Mouse (Mus musculus) kidney, adult 10 weeks (tissue): ENCODE data around the gene F12. TPM values are rescaled to one million over a fixed set of nuclear protein-coding genes. Genes with fewer than 3 reads are reported as not detected.

Experiments
- polyA plus RNA-seq: library from polyadenylated mRNA; stranded (reverse); fragments of 350-450 nt; fragmentation: Illumina TruSeq; extraction: RNeasy Lipid Tissue Mini Kit (QIAGEN cat#74804); gene quantifications from one replicate; pipeline ENCODE4 v1.2.3, GENCODE M21; 2014; ENCODE audit warnings: low read depth, low replicate concordance

Gene F12
- polyA plus RNA-seq, result not detected

GRCm38 (mm10) chr13:55426613-55427012, at the start of gene F12:
TSS of gene F12 (minus strand) at chr13:55426793.

GRCm38 (mm10) chr13:55464027-55464884, 37.7 kb upstream of the F12 start, which contains the start of gene Prr7:
TSS of gene Prr7 (plus strand) at chr13:55464267.

GRCm38 (mm10) chr13:55444937-55445315, 18.3 kb upstream of the F12 start, which contains the start of gene Grk6:
TSS of gene Grk6 (plus strand) at chr13:55445072.

GRCm38 (mm10) chr13:55414743-55415380, 11.7 kb downstream of the F12 start, which contains the start of gene Pfn3:
TSS of gene Pfn3 (minus strand) at chr13:55415232.

GRCm38 (mm10) chr13:55398088-55398487, 28.5 kb downstream of the F12 start, which contains the start of gene Slc34a1:
TSS of gene Slc34a1 (plus strand) at chr13:55398187.

GRCm38 (mm10) chr13:55369531-55370114, 57.0 kb downstream of the F12 start, which contains the start of gene Rgs14:
TSS of gene Rgs14 (plus strand) at chr13:55369732.

Other genes with a start within 250 kb of the F12 start
- 58.6 TPM for gene Nsd1, start 217.0 kb downstream of the F12 start, polyA plus RNA-seq
- 11.6 TPM for gene Prelid1, start 106.3 kb downstream of the F12 start, polyA plus RNA-seq
- 10.4 TPM for gene Rab24, start 104.8 kb downstream of the F12 start, polyA plus RNA-seq
- not detected for gene Mxd3, start 97.0 kb downstream of the F12 start, polyA plus RNA-seq
- gene Lman2, start 64.0 kb downstream of the F12 start, polyA plus RNA-seq, result 37.2 TPM
- gene Rgs14, start 57.1 kb downstream of the F12 start, polyA plus RNA-seq, result not detected
- gene Slc34a1, start 28.6 kb downstream of the F12 start, polyA plus RNA-seq, result 557 TPM
- gene Pfn3, start 11.6 kb downstream of the F12 start, polyA plus RNA-seq, result not detected
- 3.1 TPM for gene Grk6, start 18.3 kb upstream of the F12 start, polyA plus RNA-seq
- gene Prr7, start 37.5 kb upstream of the F12 start, polyA plus RNA-seq, result not detected
- gene Dbn1, start 61.3 kb upstream of the F12 start, polyA plus RNA-seq, result 1.0 TPM
- gene Pdlim7, start 86.9 kb upstream of the F12 start, polyA plus RNA-seq, result 0.40 TPM
- not detected for gene Dok3, start 102.5 kb upstream of the F12 start, polyA plus RNA-seq
- 1.7 TPM for gene Ddx41, start 109.9 kb upstream of the F12 start, polyA plus RNA-seq
- gene Fam193b, start 144.3 kb upstream of the F12 start, polyA plus RNA-seq, result 3.2 TPM
- 45.7 TPM for gene Tmed9, start 146.9 kb upstream of the F12 start, polyA plus RNA-seq
- 1.7 TPM for gene B4galt7, start 173.1 kb upstream of the F12 start, polyA plus RNA-seq
- 48.5 TPM for gene Caml, start 196.2 kb upstream of the F12 start, polyA plus RNA-seq
- gene Ddx46, start 208.2 kb upstream of the F12 start, polyA plus RNA-seq, result 56.2 TPM